Mouse (Mus musculus): ENCODE measurements around the gene Ncbp2. TPM values are rescaled to one million over a fixed set of nuclear protein-coding genes. Genes with fewer than 3 reads are reported as not detected.
"Not testable (repeated sequence)": the region's sequence is repeated elsewhere in the genome, so short reads cannot be mapped to it uniquely, and the experiment has no call there.

Gene Ncbp2
- total RNA-seq, 1 experiment from 2014 or later: 48.6 TPM

- no peak for DNase-seq
Observed at GRCm38 (mm10) chr16:31934550-31935010, 13.7 kb upstream of the Ncbp2 start.

DNA sequence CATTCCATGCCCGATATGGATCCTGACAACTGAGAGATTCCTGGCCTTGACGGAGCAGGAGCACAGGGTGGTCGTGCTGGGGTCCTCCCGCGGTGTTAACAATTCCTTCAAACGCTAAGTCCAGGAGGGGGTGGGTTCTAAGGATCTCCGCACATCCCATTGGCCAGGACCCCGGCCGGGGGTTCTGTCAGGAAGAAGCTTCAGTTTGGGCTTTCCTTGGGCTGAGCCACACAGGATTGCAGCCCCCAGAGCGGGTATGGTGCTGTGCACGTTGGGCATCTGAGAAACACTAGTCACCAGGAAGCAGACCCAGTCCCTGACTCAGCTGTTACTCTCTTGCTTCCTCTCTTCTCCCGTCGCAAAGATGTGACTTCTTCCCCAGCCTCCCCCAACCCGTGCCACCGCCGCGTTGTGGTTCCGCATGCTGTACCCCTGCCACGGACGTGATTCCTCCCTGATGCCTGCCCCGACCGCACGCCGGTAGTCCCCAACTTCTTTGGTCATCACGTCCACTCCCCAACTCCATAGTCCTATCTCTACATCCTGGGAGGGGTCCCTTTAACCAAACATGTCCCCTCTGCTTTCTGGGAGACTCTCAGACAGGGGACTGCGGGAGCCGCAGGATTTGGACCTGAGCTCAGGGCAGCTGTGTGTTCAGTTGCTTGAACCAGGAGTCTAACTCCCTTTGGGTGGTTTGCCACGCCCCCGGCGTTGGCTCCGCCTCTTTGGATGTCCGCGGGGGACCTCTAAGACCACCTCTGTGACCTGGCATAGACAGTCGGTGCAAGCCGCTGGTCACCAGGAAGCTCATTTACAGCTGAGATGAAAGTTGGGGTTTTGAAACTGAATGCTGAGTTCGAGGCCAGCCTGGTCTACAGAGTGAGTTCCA lies 13.0 kb upstream of the Ncbp2 start:
- no peak for DNase-seq

GRCm38 (mm10) chr16:31936568-31936967 lies 11.7 kb upstream of the Ncbp2 start:
- no peak for DNase-seq

DNA sequence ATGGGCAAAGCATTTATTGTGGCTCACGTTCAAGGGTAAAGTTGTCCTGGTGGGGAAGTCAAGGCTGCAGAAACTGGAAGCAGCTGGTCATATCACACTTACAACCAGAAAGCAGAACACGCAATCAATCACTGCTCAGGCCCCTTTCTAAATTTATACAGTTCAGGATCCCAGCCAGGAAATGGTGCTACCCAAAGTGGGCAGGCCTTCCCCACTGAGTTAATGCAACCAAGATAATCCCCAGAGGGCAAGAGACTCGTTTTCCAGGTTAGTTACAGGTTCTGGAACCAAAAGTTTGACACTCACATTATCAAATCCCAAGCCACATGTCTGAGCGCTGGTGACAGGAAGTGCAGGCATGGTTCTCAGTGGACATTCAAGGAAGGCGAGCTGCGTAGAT lies 9.5 kb upstream of the Ncbp2 start:
- no peak for DNase-seq

DNA sequence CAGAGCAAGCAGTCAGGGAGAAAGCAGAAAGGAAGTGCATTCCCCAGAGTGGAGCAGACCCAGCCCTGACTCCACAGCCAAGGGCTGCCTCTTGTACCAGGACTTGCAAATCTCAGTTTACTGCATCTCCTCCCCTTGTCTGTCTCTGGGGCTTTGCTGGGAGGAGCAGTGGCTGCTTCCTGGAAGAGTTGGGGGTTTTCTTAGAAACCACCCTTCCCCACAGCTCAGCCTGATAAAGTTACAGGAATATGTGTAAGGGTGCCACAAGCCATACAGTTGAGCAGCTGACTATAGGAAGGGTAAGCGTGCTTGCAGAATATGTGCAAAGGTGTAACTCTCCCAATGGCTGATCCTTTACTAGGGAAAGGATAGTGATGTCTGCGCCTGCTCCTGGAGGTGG lies 7.7 kb upstream of the Ncbp2 start:
- no peak for DNase-seq

GRCm38 (mm10) chr16:31943980-31944379 lies 4.3 kb upstream of the Ncbp2 start:
- peak; percentile 90 for DNase-seq

DNA sequence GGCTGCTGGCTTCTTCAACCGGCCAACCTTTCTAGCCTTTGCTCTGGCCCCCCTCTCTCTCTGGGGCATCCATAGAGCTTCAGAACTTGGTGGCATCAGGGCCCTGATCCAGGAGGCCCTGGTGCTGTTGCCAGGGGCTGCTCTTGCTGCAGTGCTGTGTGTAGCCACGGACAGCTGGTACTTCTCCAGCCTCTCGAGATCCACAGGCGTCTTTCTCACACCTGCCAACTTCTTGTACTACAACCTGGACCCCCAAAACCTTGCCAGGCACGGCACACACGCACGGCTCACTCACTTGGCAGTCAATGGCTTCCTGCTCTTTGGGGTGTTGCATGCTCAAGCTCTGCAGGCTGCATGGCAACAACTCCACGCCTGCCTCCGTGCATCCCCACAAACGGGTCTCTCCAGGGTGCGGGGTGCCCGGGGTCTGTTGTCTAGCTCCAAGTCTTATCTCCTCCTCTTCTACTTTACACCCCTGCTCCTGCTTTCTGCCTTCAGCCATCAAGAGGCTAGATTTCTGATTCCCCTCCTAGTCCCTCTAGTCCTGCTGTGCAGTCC lies 3.5 kb upstream of the Ncbp2 start:
- no peak for DNase-seq

- no peak for DNase-seq
Observed at GRCm38 (mm10) chr16:31945372-31945771, 2.9 kb upstream of the Ncbp2 start.

- not testable (repeated sequence) for DNase-seq
Observed at GRCm38 (mm10) chr16:31945986-31946385, 2.3 kb upstream of the Ncbp2 start.

DNA sequence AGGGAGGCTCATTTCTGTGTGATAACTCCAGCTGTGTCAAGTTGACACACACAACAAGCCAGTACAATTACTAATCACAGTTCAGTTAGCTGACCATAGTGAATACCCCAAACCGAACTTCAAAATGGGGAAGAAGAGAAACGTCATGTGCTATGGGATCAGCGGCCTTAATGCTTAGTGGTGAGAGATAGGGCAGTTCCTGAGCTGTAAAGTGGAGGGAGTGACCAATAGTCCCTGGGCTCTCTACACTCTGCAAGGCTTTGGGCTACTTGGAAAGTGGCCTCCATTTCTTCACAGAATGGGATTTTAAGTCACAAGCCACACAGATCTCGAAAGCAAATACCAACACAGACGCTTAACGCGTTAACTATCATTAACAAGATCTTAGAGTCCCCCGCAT lies 980 bp upstream of the Ncbp2 start:
- DNase-seq: no peak

DNA sequence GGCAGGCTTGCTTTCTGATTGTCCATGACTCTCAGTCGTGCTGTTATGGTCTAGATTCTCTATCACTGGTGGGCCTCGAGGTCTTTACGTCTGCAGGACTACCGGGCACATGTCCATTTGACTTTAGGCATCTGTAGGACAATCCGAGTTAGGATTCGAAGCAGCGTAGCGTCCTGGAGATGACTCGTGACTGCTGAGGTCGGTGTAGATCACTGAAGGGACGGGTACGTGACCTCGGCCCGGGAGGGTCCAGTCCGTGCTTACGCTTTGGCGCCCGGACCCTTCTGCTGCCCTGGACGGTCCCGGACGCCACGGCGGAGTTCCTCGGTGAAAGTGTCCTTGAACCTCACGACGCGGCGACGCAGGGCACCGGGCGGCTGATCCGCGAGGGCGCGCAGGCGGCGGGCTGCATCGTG lies 404 bp upstream of the Ncbp2 start:
- no peak for DNase-seq

GRCm38 (mm10) chr16:31963224-31963623 lies 14.9 kb downstream of the Ncbp2 start:
- no peak for DNase-seq

- DNase-seq: no peak
Observed at GRCm38 (mm10) chr16:31975258-31975657, 26.9 kb downstream of the Ncbp2 start.

GRCm38 (mm10) chr16:31979501-31979900 lies 31.2 kb downstream of the Ncbp2 start:
- no peak for DNase-seq

GRCm38 (mm10) chr16:31980946-31981345 lies 32.6 kb downstream of the Ncbp2 start:
- no peak for DNase-seq

- no peak for DNase-seq
Observed at GRCm38 (mm10) chr16:31992039-31992438, 43.7 kb downstream of the Ncbp2 start.

DNA sequence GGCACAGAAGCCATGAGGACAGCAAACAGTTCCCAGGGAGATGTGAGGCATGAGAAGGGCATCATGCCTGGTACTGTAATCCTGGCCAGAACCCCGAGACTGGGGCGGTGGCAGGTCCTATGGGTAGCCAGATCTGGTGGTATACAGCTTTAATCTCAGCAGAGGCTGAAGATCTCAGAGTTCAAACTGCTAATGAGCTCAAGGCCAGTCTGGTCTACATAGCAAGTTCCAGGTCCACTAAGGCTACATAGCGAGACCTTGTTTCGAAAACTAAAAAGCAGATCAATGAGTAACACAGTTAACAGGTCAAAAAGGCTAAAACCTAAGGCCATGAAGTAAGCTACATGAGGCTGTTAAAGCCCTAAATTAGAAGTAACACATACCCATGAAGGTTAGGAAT lies 44.9 kb downstream of the Ncbp2 start:
- DNase-seq: peak; percentile 19

GRCm38 (mm10) chr16:31993946-31994345 lies 45.6 kb downstream of the Ncbp2 start:
- no peak for DNase-seq

- DNase-seq: no peak
Observed at GRCm38 (mm10) chr16:31996371-31996770, 48.1 kb downstream of the Ncbp2 start.

GRCm38 (mm10) chr16:32002509-32003477 lies 54.5 kb downstream of the Ncbp2 start, which contains the start of gene Senp5:
Gene Senp5 (minus strand): TSS chr16:32003287.
- DNase-seq: peak; percentile 96

DNA sequence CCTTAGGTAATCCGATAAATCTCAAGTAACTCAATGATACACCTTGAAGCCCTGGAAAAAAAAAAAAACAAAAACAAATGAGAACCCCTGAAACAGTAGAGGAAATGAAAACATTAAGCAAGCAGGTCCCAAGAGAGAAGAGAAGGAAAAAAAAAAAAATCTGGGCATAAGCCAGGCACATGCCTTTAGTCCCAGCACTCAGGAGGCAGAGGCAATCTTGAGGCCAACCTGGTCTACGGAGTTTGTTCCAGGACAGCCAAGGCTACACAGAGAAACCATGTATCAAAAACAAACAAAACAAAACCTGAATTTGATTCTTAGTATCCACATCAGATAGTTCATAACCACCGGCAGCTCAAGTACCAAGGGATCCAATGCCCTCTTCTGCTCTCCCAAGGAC lies 56.4 kb downstream of the Ncbp2 start:
- DNase-seq: no peak

DNA sequence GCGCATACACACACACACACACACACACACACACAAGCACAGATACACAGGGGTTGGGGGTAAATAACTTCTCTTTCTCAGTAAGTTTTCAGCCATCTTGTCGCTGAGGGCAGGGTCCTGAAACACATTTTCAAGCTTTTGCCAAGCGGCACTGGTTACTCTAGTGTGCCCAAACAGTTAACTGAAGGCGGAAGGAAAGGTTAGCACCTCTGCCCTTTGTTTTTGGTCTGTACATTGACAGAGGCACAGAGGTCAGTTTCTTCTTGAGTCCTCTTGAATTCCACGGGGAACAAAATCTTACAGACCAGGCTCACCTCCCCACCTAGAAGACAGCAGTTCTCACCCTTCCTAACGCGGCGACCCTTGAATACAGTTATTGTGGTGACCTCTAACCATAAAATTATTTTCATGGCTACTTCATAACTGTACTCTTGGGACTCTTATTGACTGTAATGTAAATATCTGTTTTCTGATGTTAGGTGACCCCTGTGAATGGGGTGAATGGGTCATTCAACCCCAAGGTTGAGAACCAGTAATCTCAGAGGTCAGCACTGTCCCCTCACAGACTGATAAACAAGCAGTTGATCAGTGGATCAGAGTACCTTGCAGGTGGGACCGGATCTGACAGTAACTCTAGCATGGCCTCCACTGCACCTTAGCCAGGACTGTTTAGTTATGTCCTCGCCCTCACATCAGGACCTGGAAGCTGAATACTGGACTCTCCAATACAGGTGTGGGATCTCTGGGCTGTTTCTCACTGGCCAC lies 60.4 kb downstream of the Ncbp2 start:
- no peak for DNase-seq

All from adrenal gland, postnatal 14 days (tissue).